Mouse (Mus musculus): ENCODE data around the gene Plcd3.

The Plcd3 gene

GRCm38 (mm10) chr11:103066191-103067050 lies 35.0 kb downstream of the Plcd3 start:
- in situ Hi-C loops (cut with MboI, MseI) = no loop called here

GRCm38 (mm10) chr11:103058499-103059085 lies 42.9 kb downstream of the Plcd3 start:
- in situ Hi-C loops (cut with MboI, MseI) = no loop called here

- in situ Hi-C loops (cut with MboI, MseI) = no loop called here
These were observed 44.8 kb downstream of the Plcd3 start for GRCm38 (mm10) chr11:103056636-103057035.

- in situ Hi-C loops (cut with MboI, MseI) = no loop called here
These were observed 46.7 kb downstream of the Plcd3 start for GRCm38 (mm10) chr11:103054798-103055197.

- in situ Hi-C loops (cut with MboI, MseI) = no loop called here
These were observed 48.0 kb downstream of the Plcd3 start for GRCm38 (mm10) chr11:103053191-103054076.

- in situ Hi-C loops (cut with MboI, MseI) = no loop called here
These were observed 49.4 kb downstream of the Plcd3 start for GRCm38 (mm10) chr11:103052078-103052477.

- in situ Hi-C loops (cut with MboI, MseI) = no loop called here
These were observed 50.2 kb downstream of the Plcd3 start for GRCm38 (mm10) chr11:103051249-103051691.

- in situ Hi-C loops (cut with MboI, MseI) = no loop called here
These were observed 51.3 kb downstream of the Plcd3 start for GRCm38 (mm10) chr11:103050153-103050552.

GRCm38 (mm10) chr11:103049611-103050010 lies 51.8 kb downstream of the Plcd3 start:
- in situ Hi-C loops (cut with MboI, MseI) = no loop called here

GRCm38 (mm10) chr11:103046286-103046685 lies 55.2 kb downstream of the Plcd3 start:
- in situ Hi-C loops (cut with MboI, MseI) = no loop called here

- in situ Hi-C loops (cut with MboI, MseI) = no loop called here
These were observed 57.5 kb downstream of the Plcd3 start for GRCm38 (mm10) chr11:103043982-103044381.

- in situ Hi-C loops (cut with MboI, MseI) = no loop called here
These were observed 58.6 kb downstream of the Plcd3 start for GRCm38 (mm10) chr11:103042828-103043227.

- in situ Hi-C loops (cut with MboI, MseI) = no loop called here
These were observed 63.4 kb downstream of the Plcd3 start for GRCm38 (mm10) chr11:103038037-103038436.

- in situ Hi-C loops (cut with MboI, MseI) = no loop called here
These were observed 64.5 kb downstream of the Plcd3 start for GRCm38 (mm10) chr11:103036881-103037465.

GRCm38 (mm10) chr11:103035007-103035406 lies 66.5 kb downstream of the Plcd3 start:
- in situ Hi-C loops (cut with MboI, MseI) = no loop called here

GRCm38 (mm10) chr11:103033030-103033429 lies 68.4 kb downstream of the Plcd3 start:
- in situ Hi-C loops (cut with MboI, MseI) = no loop called here

GRCm38 (mm10) chr11:103028176-103028891 lies 73.1 kb downstream of the Plcd3 start, which contains the start of the genes Nmt1 and Dcakd:
TSS of gene Nmt1 (plus strand) at chr11:103028190.
TSS of gene Dcakd (minus strand) at chr11:103028333.
- in situ Hi-C loops (cut with MboI, MseI) = no loop called here

- in situ Hi-C loops (cut with MboI, MseI) = no loop called here
These were observed 73.8 kb downstream of the Plcd3 start for GRCm38 (mm10) chr11:103027570-103028175.

- in situ Hi-C loops (cut with MboI, MseI) = no loop called here
These were observed 74.6 kb downstream of the Plcd3 start for GRCm38 (mm10) chr11:103026901-103027300.

- in situ Hi-C loops (cut with MboI, MseI) = no loop called here
These were observed 77.5 kb downstream of the Plcd3 start for GRCm38 (mm10) chr11:103023974-103024373.

Measured in T-helper 1 cell (primary cell).